Mouse (Mus musculus) spleen, adult 12 weeks (tissue): Measurements from ENCODE around the gene Slc8a2.

ENCODE experiments used
- DNase-seq: peaks from one replicate; pipeline ENCODE4 v3.0.0; 2022; ENCODE audit warnings: low spot score

Gene Slc8a2

DNA sequence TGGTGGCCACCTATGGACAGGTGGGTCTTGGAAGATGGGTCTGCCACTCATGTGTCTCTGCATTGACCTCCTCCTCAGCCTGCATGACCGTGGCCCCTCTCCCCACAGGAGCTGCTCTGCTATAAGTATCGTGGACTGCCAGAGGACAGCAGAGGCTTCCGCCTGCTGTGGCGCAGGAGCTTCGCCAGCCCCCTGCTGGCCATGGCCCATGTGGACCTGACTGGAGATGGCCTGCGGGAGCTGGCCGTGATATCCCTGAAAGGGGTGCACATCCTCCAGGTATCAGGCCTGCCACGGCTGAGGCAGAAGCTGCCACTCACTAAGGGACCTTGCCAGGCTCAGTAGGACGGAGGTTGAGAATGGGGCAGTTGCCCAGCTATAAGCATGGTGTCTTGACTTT, 3.8 kb upstream of the Slc8a2 start:
- DNase-seq, result no peak

DNA sequence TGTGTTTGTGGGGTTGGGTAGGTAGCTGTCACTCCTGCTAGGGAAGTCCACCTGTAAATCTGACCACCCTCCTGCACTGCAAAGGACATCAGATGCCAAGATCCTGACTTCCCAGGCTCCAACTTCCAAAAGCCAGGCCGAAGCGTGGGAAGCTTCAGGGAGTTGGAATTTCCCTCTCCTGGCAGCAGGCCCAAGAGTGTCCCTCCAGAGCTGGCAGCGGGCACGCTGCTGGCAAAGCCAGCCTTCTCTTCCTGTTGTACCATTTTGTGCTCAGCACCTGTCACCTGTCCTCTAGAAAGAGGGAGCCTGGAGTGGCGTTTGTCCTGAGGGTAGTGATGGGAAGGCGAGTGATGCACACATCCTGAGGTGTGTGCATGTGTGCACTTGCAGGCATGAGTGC, 1.3 kb upstream of the Slc8a2 start:
- DNase-seq, result no peak

DNA sequence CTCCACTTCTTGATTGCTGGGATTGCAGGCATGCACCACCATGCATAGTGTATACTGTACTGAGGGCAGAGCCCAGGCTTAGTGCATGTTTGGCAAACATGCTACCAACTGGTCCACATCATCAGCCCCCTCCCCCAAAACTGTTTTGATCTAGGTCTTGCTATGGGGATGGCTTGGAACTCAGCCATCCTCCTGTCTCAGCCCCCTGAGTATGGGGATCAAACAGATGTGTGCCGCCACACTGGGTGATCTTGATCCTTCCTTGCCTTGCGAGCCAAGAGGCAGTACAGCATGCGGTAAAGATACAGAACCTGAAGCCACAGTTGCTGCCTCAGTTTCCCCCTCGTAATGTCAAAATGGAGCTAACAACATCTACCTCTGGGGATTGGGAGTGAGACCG, 727 bp upstream of the Slc8a2 start:
- DNase-seq, result no peak

- no peak for DNase-seq
These were observed 443 bp downstream of the Slc8a2 start for GRCm38 (mm10) chr7:16129846-16130691.

- no peak for DNase-seq
These were observed 1.5 kb downstream of the Slc8a2 start for GRCm38 (mm10) chr7:16130956-16131634.

DNA sequence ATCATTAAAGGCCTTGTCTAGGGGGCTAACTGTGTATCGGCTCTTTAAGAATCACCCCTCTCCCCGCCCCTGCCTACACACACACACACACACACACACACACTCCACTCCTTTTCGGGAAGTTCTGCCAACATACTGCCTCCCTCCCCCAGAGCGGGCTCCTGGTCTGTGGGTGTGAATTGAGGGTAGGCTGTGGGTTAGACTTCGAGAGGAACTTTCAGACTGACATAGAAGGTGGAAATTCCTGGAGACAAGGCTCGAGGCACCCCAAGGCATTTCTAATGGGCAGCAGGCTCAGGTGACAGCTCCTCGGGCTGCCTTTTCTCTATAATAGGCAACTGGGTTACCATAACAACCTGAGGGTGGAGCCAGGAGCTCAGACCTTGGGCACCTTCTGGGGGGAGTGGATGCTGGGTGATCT, 2.5 kb downstream of the Slc8a2 start:
- DNase-seq, result no peak

- DNase-seq, result no peak
These were observed 3.3 kb downstream of the Slc8a2 start for GRCm38 (mm10) chr7:16132926-16133325.

DNA sequence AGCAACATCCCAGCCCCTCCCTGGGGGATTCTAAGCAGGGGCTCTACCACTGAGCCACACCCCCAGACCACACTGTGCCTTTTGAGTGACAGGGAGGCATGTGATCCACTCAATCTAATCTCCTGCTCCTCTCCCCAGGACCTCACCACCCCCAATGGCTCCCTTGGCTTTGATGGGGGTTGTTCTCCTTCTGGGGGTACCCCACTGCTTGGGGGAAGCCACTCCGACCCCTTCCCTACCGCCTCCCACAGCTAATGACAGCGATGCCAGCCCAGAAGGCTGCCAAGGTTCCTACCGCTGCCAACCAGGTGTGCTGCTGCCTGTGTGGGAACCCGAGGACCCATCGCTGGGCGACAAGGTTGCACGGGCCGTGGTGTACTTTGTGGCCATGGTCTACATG, 4.1 kb downstream of the Slc8a2 start:
- DNase-seq, result no peak

DNA sequence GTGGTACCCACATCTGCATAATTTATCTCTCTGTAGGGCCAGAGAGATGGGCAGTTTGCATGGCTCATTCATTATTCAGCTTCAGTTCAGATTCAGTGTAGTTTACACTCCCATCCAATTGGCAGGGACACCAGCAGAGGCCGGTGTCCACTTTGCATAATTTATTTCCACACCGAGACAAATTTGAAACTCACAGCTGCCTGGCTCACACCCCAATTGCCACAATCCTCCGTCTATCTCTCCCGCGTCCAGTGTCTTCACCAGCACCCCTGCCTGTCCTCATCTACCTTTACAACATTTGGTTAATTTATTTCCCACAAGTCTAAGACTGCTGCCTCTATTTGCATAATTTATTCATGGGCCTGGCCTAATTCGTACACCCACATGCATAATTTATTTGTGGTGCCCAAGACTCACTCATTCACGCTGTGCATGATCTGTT, 5.3 kb downstream of the Slc8a2 start:
- DNase-seq, result no peak

DNA sequence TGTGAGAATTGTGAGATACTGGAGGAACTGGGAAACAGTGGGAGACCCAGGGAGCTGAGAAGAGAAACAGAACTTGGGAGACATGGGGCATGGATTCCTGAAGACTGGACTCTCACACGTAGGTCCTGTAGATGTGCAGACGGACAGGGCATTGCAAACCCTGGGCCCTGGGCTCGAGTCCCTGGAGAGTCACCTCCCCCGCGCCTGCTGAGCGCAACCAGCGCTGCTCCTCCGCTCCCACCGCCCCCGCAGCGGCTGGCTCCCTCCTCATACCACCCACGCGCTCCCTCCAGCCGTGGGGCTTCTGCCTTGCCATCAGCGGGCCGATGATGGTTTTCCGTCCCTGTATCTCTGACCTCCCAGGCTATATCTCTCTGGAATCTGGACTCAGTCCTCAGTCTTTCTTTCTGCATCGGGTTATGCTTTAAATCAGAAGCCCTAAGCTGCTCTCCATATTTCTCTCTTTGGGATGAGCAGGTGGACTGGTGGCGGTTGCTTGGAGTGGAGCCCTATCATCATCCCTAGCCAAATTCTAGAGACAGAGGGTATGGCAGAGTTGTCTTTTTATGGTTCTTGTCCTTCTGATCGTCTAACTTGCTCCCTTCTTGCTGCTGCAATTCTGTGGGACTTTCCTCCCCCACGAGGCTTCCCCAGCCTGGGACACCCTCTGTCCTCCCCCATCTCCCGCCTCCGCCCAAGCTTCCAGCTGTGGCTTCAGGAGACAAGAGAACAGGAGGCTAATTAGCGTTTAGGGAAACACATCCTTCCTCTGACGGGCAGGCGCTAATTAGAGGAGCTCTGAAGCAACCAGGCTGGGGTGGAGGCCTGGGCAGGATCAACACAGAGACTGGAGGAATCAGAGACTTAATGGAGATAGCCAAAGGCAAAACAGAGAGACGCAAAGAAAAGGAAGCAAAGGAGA, 17.1 kb downstream of the Slc8a2 start:
- DNase-seq, result no peak

DNA sequence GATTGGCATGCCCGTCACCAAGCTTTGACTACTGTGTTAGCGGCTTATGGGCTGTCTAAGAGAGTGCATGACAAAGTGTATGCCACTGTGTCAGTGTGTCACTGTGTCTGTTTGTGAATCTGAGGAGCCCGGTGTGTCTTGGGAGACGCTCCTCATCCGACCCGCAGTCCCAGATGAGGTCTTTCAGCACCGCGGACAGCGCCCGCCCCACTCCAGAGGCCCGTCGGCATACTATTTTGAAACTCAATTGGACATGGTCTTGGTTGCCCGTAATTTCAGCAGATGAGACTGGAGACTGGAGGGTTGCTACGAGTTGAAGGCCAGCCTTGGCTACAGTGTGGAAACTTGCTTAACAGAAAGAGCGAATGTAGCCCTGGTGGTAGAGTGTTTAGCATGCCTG, 18.0 kb downstream of the Slc8a2 start:
- no peak for DNase-seq

DNA sequence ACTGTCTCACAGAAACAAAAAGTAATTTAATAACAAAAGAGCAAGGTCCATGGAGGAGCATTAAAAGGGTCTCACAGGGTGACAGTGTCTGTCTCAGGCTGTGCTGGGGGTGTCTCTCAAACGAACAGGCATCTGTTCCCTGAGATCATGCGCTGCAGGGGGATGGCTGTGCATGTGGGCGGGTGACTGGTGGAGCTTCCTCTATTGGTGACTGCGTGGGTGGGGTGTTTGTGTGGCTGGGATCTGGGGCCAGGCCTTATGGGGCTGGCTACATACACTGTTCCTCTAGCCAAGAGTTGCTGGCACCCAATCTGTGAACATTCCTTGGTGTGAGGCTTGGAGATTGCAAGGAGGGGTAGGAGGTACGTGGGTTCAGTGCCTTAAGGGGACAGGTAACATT, 19.6 kb downstream of the Slc8a2 start:
- DNase-seq, result no peak

DNA sequence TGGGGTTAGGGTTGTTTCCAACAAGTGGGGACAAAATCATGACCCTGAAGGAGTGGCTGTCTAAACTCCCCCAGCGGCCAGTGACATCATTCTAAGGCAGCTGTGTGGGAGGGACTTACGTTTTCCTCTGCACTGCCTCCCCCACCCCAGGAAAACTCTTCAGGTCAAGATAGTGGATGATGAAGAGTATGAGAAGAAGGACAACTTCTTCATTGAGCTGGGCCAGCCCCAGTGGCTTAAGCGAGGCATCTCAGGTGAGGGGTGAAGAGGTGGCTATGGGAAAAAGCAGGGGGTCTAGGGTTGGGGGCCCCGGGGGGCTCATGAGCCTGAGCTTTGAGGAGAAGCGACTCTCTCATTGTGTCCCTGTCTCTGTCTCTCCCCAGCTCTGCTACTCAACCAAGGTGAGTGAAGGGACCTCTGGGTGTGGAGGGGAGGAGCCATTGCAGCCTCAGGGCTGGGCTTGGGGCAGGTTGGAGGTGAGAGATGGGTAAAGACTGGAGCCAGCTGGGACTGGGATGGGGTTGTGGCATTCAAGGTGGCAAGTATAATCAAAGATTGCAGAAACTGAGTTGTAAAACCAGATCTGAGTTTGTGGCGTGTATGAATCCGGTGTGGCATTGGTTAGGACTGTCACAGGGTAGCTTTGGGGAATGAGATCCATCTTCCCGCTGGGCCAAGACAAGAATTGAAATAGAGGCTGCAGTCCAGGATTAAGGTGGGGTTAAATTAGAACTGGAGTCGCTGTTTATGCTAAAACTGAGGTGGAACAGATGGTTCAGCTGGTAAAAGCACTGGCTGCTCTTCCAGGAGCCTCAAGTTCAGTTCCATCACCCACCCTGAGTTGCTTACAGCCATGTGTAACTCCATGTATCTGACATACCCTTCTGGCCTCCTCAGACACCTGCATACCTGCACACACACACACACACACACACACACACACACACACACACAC, 20.8 kb downstream of the Slc8a2 start:
- DNase-seq, result no peak

DNA sequence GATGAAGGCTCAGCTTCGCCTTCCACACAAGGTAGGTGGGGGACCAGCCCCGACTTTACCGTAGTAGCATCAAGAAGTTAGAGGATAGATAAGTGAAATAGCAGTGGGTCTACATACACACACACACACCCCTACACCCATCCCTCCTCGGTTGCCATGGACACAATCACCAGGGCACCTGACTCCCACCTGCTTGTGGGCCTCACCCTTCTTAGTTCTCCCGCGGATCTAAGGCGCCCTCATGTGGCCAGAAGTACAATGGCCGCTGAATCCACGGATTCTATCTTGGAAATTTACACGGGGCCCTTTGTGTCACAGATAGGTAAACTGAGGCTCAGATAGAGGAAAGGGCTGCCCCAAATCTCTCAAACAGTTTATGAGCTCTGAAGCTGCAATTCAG, 23.9 kb downstream of the Slc8a2 start:
- DNase-seq, result no peak

DNA sequence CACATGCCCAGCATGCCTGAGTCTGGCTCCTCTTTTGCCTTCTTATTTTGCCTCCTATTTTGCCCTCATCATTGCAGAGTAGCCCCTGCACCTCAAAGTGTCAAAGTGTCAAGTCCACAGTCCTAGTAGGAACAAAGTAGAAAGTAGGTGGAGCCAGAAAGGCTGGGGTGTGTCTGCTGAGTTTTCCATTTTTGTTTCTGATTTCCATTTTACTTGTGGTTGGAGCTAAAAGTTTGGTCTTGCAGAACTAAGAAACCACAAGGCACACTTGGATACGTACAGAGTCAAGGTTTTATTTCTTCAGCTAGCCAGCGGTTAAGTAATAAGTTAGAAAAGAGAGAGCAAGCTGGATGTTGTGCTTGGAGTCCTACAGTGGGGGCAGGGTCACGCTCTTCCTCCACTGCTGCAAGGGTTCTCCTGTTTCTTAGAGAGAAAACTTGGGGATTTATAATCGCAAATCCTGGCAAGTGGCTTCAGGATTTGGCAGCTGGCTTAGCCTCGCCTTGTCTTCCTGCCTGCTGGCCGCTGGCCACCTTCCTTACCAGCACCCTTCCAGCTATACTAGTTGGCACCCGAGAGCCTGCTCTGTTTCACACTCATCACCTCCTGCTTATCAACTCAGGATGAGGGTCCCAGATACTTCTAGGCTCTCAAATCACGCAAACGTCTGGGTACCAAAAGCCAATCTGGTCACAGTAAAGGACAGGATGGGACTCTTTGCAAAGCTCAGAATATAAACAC, 25.7 kb downstream of the Slc8a2 start:
- no peak for DNase-seq

DNA sequence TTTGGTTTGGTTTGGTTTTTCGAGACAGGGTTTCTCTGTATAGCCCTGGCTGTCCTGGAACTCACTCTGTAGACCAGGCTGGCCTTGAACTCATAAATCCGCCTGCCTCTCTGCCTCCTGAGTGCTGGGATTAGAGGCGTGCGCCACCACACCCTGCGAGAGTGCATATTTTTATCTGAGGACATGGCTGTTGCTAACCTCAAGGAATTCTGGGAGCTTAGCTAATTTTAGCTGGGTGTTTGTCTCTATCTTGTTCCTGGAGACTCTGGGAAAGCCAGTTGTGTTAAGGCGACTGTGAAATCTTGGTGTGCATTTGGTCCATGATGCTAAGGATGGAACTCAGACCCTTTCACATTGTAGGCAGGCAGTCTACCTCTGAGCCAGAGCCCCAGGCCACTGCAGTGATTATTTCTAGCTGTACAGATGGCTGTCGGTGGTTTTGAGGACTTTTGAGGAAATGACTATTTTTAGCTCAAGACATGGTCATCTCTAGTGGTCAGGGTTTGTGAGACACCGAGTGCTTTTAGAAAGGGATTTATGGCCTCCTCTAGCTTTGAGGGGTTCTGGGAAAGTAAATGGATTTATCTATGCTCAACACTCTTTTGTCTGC, 26.6 kb downstream of the Slc8a2 start:
- no peak for DNase-seq

DNA sequence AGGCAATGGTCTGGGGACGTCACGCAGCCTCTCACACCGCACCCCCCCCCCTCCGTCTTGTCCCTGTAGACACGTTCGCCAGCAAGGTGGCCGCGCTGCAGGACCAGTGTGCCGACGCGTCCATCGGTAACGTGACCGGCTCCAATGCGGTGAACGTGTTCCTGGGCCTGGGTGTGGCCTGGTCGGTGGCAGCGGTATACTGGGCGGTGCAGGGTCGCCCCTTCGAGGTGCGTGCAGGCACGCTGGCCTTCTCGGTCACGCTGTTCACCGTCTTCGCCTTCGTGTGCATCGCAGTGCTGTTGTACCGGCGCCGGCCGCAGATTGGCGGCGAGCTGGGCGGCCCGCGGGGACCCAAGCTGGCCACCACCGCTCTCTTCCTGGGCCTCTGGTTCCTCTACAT, 29.1 kb downstream of the Slc8a2 start:
- DNase-seq, result no peak

DNA sequence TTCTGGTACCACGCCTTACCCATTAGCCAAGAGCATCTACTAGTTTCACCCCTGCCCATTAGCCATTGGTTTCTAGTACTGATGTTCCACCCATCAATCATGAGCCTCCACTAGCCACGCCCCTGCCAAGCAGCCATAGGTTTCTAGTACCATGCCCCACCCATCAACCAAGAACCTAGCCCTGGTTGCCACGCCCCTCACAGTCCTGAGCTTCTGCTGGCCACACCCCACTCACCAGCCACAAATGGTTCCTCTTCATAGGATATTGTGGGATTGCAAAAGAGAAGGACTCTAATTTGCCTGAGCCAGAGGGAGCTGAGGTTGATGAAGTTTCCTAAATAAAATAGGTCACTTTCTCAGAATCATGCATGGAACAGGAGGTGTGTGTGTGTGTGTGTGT, 31.1 kb downstream of the Slc8a2 start:
- no peak for DNase-seq

- DNase-seq, result no peak
These were observed 31.7 kb downstream of the Slc8a2 start for GRCm38 (mm10) chr7:16161302-16161701.

- DNase-seq, result no peak
These were observed 32.4 kb downstream of the Slc8a2 start for GRCm38 (mm10) chr7:16162036-16162435.
